Mouse (Mus musculus) ES-E14 (cell line): ENCODE data around the gene Trim2.

Source experiments
- CHD2 ChIP-seq: IDR thresholded peaks from 2 replicates; pipeline ENCODE4 v1.6.1; 2014; ENCODE audit warnings: mild to moderate bottlenecking, low read depth, low read length, inconsistent platforms
- MAFK ChIP-seq: IDR thresholded peaks from 2 replicates; pipeline ENCODE4 v1.6.1; 2014; ENCODE audit warnings: mild to moderate bottlenecking, low read depth, low read length, inconsistent platforms; ENCODE audit not compliant: insufficient read depth
- ZC3H11A ChIP-seq: IDR thresholded peaks from 2 replicates; pipeline ENCODE4 v1.6.1; 2012; ENCODE audit warnings: low read depth, mild to moderate bottlenecking, inconsistent platforms, low read length, borderline replicate concordance
- ZNF384 ChIP-seq: IDR thresholded peaks from 2 replicates; pipeline ENCODE4 v1.6.1; 2012; ENCODE audit warnings: low read depth, low read length, inconsistent platforms

DNA sequence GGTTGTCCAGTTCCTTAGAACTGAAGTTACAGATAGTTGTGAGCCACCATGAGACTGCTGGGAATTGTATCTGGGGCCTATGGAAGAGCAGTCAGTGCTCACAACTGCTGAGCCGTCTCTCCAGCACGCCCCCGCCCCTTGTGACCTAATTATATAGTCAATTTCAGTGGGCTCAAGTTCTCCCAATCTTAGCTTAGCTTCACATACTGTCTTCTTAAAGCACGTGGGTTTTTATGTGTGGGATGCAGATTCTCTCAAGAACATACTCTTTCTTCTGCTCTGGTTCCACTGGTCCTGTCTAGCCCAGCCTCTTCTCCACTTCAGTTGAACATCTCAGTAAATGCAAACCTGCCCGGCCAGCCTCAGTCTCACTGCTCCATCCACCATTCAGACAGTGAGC, 102.0 kb downstream of the Trim2 start:
- TF ChIP-seq ZNF384, result no peak
- no peak for TF ChIP-seq CHD2
- TF ChIP-seq MAFK, result no peak
- TF ChIP-seq ZC3H11A, result no peak
